Mouse (Mus musculus): ENCODE data around the gene Rxrb.
A peak's percentile ranks its signal among the peaks of the same experiment; 100 is the strongest.
"Not testable (repeated sequence)": the region's sequence is repeated elsewhere in the genome, so short reads cannot be mapped to it uniquely, and the experiment has no call there.

Rxrb gene

GRCm38 (mm10) chr17:34031465-34032173 is at the start of gene Rxrb, which contains the start of gene Slc39a7:
Rxrb (plus strand) TSS chr17:34031812.
Slc39a7 (minus strand) TSS chr17:34031682.
- peak; percentile 94 for DNase-seq (ENCODE audit: low read depth, low spot score)

DNA sequence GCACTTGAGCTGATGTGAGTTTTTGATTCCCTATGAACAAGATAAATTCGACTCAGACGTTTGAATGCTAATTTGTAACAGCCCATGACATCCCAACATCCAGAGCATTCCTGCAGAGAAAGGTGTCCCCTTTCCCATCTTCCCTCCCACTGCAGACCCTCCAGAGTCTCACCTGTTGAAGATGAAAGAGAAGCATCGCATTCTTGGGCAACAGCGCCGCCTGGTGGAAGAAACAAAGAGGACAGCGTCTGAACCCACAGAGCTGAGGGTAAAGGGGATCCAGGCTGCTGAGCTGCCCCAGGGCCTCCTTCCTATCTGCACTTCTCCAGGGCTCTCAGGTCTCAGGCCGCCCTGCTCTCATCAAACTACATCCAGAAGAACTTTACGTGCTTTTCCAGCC is 49.5 kb upstream of the Rxrb start:
- DNase-seq (ENCODE audit: low read depth, low spot score): not testable (repeated sequence)

DNA sequence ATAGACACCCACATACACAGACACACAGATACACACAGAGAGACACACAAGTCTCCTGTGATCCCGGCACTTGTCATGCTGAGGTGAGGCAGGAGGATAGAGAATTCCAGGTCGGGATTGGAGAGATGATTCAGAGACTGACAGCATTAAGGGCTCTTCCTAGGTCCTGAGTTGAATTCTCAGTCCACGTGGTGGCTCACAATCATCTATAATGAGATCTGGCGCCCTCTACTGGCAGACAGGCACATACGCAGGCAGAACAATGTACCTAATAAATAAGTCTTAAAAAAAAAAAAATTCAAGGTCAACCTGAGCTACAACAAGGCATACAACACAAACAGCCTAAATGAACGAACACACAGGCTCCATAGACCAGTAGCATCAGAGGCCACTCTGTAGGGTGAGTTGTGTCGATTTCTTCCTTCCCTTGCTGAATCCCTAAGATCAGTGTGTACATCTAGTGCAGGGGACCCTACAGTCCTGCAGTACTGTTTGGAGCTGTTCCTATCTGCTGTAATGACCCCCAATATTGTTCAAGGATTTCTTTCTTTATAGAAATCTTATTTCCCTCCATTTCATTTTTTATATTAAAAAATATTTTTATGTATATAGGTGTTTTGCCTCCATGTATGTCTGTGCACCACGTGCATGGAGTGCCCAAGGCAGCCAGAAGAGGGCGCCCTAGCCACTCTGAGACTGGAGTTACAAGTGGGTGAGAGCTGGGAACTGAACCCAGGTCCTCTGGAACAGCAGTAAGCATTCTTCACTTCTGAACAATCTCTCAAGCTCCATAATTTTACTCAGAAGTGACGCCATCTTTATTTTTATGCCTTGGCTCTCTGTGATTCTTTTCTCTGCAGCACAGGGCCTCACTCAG is 39.6 kb upstream of the Rxrb start:
- no peak for DNase-seq (ENCODE audit: low read depth, low spot score)

DNA sequence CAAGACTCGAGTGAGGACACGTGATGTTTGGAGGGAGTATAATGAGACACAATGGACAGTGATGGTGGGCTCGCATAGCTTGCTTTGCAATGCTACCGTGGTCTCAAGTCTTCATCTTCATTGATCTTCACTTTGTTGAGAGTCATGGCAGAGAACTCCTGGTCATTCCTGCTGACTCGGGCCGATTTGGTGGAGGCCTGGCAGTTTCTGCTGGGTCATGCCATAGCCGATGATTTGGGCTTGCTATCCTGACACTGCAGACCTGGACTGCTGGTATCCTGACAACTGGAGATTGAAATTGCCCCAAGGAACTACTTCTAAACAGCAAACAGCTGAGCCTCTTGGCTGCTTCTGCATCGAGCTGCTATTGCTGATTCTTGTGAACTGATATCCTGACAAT is 36.7 kb upstream of the Rxrb start:
- DNase-seq (ENCODE audit: low read depth, low spot score): no peak

- no peak for DNase-seq (ENCODE audit: low read depth, low spot score)
Observed at GRCm38 (mm10) chr17:33995651-33996050, 36.0 kb upstream of the Rxrb start.

- DNase-seq (ENCODE audit: low read depth, low spot score): not testable (repeated sequence)
Observed at GRCm38 (mm10) chr17:33997025-33997424, 34.6 kb upstream of the Rxrb start.

GRCm38 (mm10) chr17:33998697-33999096 is 32.9 kb upstream of the Rxrb start:
- not testable (repeated sequence) for DNase-seq (ENCODE audit: low read depth, low spot score)

GRCm38 (mm10) chr17:33999341-34000149 is 32.1 kb upstream of the Rxrb start:
- DNase-seq (ENCODE audit: low read depth, low spot score): no peak

DNA sequence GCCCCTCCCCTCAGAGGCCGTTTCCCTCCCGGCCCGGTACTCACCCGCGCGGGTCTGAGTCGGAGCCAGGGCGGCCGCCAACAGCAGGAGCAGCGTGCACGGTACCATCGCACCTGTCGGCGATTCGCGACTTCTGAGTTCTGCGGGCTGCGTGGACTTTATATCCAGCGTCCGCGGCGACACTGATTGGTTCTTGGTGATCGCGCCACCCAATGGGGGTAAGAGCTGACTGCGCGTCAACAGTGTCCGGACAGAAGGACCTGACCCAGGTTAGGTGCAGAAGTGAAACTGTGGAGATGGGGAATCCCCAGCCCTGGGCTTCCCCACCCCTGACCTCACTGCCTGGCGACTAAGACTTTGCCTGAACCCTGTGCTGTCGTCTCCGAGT is 31.5 kb upstream of the Rxrb start, which contains the start of gene H2-K1:
H2-K1 (minus strand) TSS at position 198 of the 388 bp plus-strand sequence.
- DNase-seq (ENCODE audit: low read depth, low spot score): no peak

GRCm38 (mm10) chr17:34000796-34001195 is 30.8 kb upstream of the Rxrb start:
- not testable (repeated sequence) for DNase-seq (ENCODE audit: low read depth, low spot score)

- no peak for DNase-seq (ENCODE audit: low read depth, low spot score)
Observed at GRCm38 (mm10) chr17:34003426-34003825, 28.2 kb upstream of the Rxrb start.

DNA sequence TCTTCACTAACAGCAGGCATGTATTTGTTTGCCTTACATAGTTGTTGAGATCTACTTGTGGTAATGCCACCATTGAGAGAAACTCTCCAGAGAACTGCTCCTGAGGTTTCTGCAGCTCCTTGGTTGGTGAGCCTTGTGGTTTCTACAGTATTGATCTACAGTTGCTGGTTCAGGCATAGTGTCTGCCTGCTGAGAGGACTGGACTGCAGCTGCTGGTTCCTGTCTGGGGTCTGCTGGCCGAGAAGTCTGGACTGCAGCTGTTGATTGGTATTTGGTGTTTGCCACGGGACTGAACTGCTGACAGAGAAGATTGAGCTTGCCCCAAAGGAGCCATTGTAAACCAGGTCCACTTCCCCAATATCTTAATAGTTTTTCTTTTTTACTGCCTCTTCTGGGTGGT is 25.0 kb upstream of the Rxrb start:
- no peak for DNase-seq (ENCODE audit: low read depth, low spot score)

GRCm38 (mm10) chr17:34010156-34010555 is 21.5 kb upstream of the Rxrb start:
- DNase-seq (ENCODE audit: low read depth, low spot score): no peak

GRCm38 (mm10) chr17:34013436-34013835 is 18.2 kb upstream of the Rxrb start:
- no peak for DNase-seq (ENCODE audit: low read depth, low spot score)

DNA sequence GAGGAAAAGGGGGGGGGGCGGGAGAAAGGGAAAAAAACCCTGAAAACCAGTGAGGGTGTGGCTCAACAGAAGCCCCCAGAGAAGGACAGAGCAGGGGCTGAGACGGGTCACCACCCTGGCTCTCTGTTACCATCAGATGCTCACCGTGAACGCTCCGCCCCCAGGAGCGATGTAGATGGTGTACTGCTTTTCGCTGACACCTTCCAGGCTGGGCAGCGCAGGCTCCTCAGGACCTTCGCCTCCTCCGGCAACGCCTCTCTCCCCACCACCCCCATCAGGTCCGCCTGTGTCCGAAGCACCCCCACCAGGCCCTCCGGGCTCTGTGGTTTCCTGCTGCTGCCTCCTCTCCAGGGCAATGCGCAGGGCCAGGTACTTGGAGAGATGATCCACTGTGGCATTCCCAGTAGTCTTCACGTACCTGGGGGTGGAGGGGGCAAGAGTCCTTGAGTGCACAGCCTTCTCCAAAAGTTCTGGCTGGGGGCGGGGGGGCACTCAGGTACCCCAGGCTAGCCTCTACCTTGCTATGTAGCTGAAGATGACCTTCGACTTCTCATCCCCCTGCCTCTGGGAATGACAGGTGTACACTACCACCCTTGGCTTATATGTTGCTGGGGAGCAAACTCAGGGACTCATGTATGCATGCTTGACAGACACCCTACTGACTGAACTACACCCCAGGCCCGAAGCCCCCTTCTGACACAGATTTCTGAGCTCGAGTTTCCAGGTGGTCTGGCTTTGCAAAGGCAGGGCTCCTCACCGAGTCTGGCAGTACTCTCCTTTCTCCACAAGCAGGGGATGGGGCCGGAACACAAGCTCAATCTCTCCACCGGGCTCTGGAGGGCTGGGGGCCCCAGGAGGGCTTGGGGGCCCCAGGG is 9.8 kb upstream of the Rxrb start:
- DNase-seq (ENCODE audit: low read depth, low spot score): no peak

- DNase-seq (ENCODE audit: low read depth, low spot score): no peak
Observed at GRCm38 (mm10) chr17:34022414-34022783, 9.2 kb upstream of the Rxrb start.

GRCm38 (mm10) chr17:34022987-34023386 is 8.6 kb upstream of the Rxrb start:
- no peak for DNase-seq (ENCODE audit: low read depth, low spot score)

DNA sequence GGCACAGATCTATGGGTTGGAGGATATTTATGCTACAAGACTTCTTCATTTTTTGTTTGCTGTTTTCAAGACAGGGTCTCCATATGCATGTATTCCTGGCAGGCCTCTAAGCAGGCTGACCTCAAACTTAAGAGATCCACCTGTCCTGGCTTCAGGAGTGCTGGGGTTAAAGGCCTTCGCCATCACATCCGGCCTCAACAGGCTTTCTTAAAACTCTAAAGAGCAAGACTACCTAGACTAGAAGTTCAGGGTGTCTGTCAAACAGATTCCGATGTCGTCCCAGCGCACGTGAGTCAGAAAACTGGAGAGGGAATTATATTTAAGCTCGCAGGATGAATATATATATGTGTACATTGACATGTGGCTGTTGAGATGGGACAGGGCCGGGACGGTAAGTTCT is 7.9 kb upstream of the Rxrb start:
- DNase-seq (ENCODE audit: low read depth, low spot score): no peak

DNA sequence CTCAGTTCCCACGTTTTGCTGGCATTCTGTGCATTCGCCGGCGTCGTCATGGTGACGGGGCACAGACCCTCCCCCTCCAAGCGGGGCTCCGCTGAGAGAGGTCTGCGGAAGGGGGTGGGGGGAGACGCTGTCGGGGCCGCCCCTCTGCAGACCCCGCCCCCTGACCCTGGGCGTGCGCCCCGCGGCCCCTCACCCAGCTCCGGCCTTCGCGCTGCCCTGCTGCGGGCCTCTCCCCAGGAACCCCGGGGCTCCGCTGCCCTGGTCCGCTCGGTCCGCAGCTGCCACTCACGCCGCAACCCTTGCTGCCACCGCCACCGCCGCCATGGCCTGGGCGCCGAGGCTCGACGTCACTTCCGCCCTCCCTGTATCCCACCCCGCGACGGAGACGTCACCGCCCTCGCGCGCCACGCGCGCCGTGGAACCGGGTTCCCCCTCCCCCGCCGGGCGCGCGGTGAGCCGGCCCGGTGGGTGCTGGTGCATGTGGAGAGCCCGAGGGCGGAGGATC is 7.2 kb upstream of the Rxrb start, which contains the start of gene Ring1:
Ring1 (minus strand) TSS at position 364 of the 505 bp plus-strand sequence.
- DNase-seq (ENCODE audit: low read depth, low spot score): no peak

Measured in WW6 (cell line).